Mouse (Mus musculus): ENCODE measurements around the gene Olfr509.
"Not testable (repeated sequence)": the region's sequence is repeated elsewhere in the genome, so short reads cannot be mapped to it uniquely, and the experiment has no call there.

Gene Olfr509

GRCm38 (mm10) chr7:108651806-108652205, at the start of gene Olfr509:
Gene Olfr509, minus strand, starts transcription at chr7:108651906.
- no peak for DNase-seq

GRCm38 (mm10) chr7:108678886-108679285, 27.2 kb upstream of the Olfr509 start:
- no peak for DNase-seq

GRCm38 (mm10) chr7:108671058-108671457, 19.4 kb upstream of the Olfr509 start:
- no peak for DNase-seq

- DNase-seq, result no peak
Observed at GRCm38 (mm10) chr7:108666118-108666517, 14.4 kb upstream of the Olfr509 start, which contains the start of gene Olfr510. Gene Olfr510, plus strand, starts transcription at chr7:108666418.

- no peak for DNase-seq
Observed at GRCm38 (mm10) chr7:108662419-108662818, 10.7 kb upstream of the Olfr509 start.

GRCm38 (mm10) chr7:108629694-108630093, 22.0 kb downstream of the Olfr509 start, which contains the start of gene Olfr508:
Gene Olfr508, plus strand, starts transcription at chr7:108629994.
- no peak for DNase-seq

GRCm38 (mm10) chr7:108621514-108621913, 30.2 kb downstream of the Olfr509 start, which contains the start of gene Olfr507:
Gene Olfr507, plus strand, starts transcription at chr7:108621814.
- no peak for DNase-seq

GRCm38 (mm10) chr7:108616781-108617180, 34.9 kb downstream of the Olfr509 start:
- DNase-seq, result not testable (repeated sequence)

GRCm38 (mm10) chr7:108614110-108614509, 37.6 kb downstream of the Olfr509 start:
- no peak for DNase-seq

- no peak for DNase-seq
Observed at GRCm38 (mm10) chr7:108610487-108610886, 41.2 kb downstream of the Olfr509 start, which contains the start of gene Olfr506. Gene Olfr506, plus strand, starts transcription at chr7:108610787.

GRCm38 (mm10) chr7:108601916-108602315, 49.8 kb downstream of the Olfr509 start:
- DNase-seq, result not testable (repeated sequence)
